Mouse (Mus musculus) v-Abl transformed pro-B cells (cell line): ENCODE results near the gene Prps2.

Experiments
- in situ Hi-C, 2 experiments: fragments of 400-800 bp; cut with MboI; formaldehyde crosslinking; loops; one replicate each; pipeline ENCODE4 v1.15.1; 2025; ENCODE audit not compliant: unreplicated experiment in 2 of 2

The Prps2 gene

GRCm38 (mm10) chrX:167382047-167382853 is at the start of gene Prps2:
Prps2 (minus strand) TSS chrX:167382749.
- in situ Hi-C loops, result loop anchor here (25.0 kb wide), 2 partner anchors 1220 to 1280 kb away; partner anchors contain the start of genes Gemin8 (in 1 of the 2) and Msl3 (in 1 of the 2)

- in situ Hi-C loops, result loop anchor here in 1 of 2 experiments (25.0 kb wide), 1 partner anchor 395 kb away; no protein-coding TSS in a partner anchor
Measured at GRCm38 (mm10) chrX:167417654-167418053, 35.1 kb upstream of the Prps2 start.

- in situ Hi-C loops, result loop anchor here (25.0 kb wide), 2 partner anchors 1233 to 1267 kb away; partner anchors contain the start of genes Gemin8 (in 1 of the 2) and Msl3 (in 1 of the 2)
Measured at GRCm38 (mm10) chrX:167394940-167395339, 12.4 kb upstream of the Prps2 start.

- in situ Hi-C loops, result loop anchor here (25.0 kb wide), 2 partner anchors 1224 to 1276 kb away; partner anchors contain the start of genes Gemin8 (in 1 of the 2) and Msl3 (in 1 of the 2)
Measured at GRCm38 (mm10) chrX:167386647-167387046, 4.1 kb upstream of the Prps2 start.

- in situ Hi-C loops, result loop anchor here (25.0 kb wide), 2 partner anchors 1221 to 1279 kb away; partner anchors contain the start of genes Gemin8 (in 1 of the 2) and Msl3 (in 1 of the 2)
Measured at GRCm38 (mm10) chrX:167382854-167383186, 271 bp upstream of the Prps2 start.

GRCm38 (mm10) chrX:167381583-167382046 is 934 bp downstream of the Prps2 start:
- in situ Hi-C loops, result loop anchor here (25.0 kb wide), 2 partner anchors 1219 to 1281 kb away; partner anchors contain the start of genes Gemin8 (in 1 of the 2) and Msl3 (in 1 of the 2)

- in situ Hi-C loops, result loop anchor here (25.0 kb wide), 2 partner anchors 1218 to 1282 kb away; partner anchors contain the start of genes Gemin8 (in 1 of the 2) and Msl3 (in 1 of the 2)
Measured at GRCm38 (mm10) chrX:167380073-167380472, 2.5 kb downstream of the Prps2 start.

GRCm38 (mm10) chrX:167361231-167361630 is 21.3 kb downstream of the Prps2 start:
- in situ Hi-C loops, result loop anchor here (25.0 kb wide), 2 partner anchors 699 to 1951 kb away; partner anchors contain the start of gene Hccs (in 1 of the 2)

GRCm38 (mm10) chrX:167359704-167360103 is 22.8 kb downstream of the Prps2 start:
- in situ Hi-C loops, result loop anchor here (5.0 to 25.0 kb wide), 4 partner anchors 67 to 1953 kb away; partner anchors contain the start of gene Hccs (in 1 of the 2)

GRCm38 (mm10) chrX:167357415-167357814 is 25.1 kb downstream of the Prps2 start:
- in situ Hi-C loops, result loop anchor here (5.0 to 25.0 kb wide), 4 partner anchors 65 to 1955 kb away; partner anchors contain the start of gene Hccs (in 1 of the 2)

- in situ Hi-C loops, result loop anchor here (5.0 to 25.0 kb wide), 4 partner anchors 64 to 1956 kb away; partner anchors contain the start of gene Hccs (in 1 of the 2)
Measured at GRCm38 (mm10) chrX:167355965-167356364, 26.6 kb downstream of the Prps2 start.

GRCm38 (mm10) chrX:167353617-167354016 is 28.9 kb downstream of the Prps2 start:
- in situ Hi-C loops, result loop anchor here (10.0 to 25.0 kb wide), 3 partner anchors 689 to 1959 kb away; partner anchors contain the start of gene Hccs (in 1 of the 2)

- in situ Hi-C loops, result no loop called here
Measured at GRCm38 (mm10) chrX:167346440-167346839, 36.1 kb downstream of the Prps2 start.

GRCm38 (mm10) chrX:167344356-167344755 is 38.2 kb downstream of the Prps2 start:
- in situ Hi-C loops, result no loop called here

GRCm38 (mm10) chrX:167341811-167342210 is 40.7 kb downstream of the Prps2 start:
- in situ Hi-C loops, result no loop called here

- in situ Hi-C loops, result no loop called here
Measured at GRCm38 (mm10) chrX:167340190-167340589, 42.4 kb downstream of the Prps2 start.

- in situ Hi-C loops, result no loop called here
Measured at GRCm38 (mm10) chrX:167337990-167338389, 44.6 kb downstream of the Prps2 start.

- in situ Hi-C loops, result no loop called here
Measured at GRCm38 (mm10) chrX:167334571-167334970, 48.0 kb downstream of the Prps2 start.

- in situ Hi-C loops, result no loop called here
Measured at GRCm38 (mm10) chrX:167332607-167333006, 49.9 kb downstream of the Prps2 start.

- in situ Hi-C loops, result no loop called here
Measured at GRCm38 (mm10) chrX:167330993-167331392, 51.6 kb downstream of the Prps2 start.

- in situ Hi-C loops, result no loop called here
Measured at GRCm38 (mm10) chrX:167330399-167330798, 52.1 kb downstream of the Prps2 start, which contains the start of gene Tlr7. Tlr7 (minus strand) TSS chrX:167330558.
